Mouse (Mus musculus) cerebellum, adult 11 months (tissue): ENCODE data around the gene Vmn1r3.
"Not testable (repeated sequence)": the region's sequence is repeated elsewhere in the genome, so short reads cannot be mapped to it uniquely, and the experiment has no call there.

Source experiments
- DNase-seq: peaks from one replicate; pipeline ENCODE4 v3.0.0; 2022

Gene Vmn1r3

DNA sequence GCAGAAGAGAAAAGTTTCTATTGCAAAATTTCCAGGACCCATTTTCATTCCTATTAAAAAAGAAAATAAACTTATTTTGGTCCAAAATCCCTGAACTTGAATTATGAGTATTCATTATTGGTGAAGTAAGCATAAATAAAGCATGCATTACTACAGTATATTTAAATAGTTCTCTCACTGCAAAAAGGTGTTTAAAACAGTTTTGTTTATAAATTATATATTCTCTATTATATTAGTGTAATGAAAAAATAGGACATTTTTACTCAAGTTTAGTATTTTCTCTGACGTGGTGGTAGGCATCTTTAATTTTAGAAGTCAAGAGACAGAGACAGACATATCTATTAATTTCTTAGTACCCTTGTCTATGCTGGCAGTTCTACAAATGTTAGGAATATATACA is at the start of gene Vmn1r3:
Gene Vmn1r3, minus strand, starts transcription at position 101 of the 400 bp plus-strand sequence.
- DNase-seq: not testable (repeated sequence)

DNA sequence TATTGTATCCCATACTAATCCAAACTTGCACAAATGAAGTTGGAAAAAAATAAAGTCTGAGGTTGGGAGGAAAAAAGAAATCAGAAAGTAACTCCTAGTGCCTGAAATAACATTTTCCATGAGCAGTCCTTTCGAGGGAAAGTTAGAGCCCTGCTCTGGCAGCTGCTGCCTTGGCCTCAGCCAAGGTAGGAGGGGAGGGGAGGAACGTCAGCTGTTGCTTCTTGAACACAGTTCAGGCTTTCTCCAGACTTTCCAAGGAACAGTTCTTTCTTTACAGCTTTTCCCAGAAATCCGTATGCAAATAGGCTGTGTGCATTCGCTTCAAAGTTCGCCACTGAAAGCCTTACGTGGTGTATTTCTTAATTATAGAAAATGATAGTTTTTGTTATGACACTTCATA is 46.9 kb upstream of the Vmn1r3 start:
- DNase-seq: no peak

DNA sequence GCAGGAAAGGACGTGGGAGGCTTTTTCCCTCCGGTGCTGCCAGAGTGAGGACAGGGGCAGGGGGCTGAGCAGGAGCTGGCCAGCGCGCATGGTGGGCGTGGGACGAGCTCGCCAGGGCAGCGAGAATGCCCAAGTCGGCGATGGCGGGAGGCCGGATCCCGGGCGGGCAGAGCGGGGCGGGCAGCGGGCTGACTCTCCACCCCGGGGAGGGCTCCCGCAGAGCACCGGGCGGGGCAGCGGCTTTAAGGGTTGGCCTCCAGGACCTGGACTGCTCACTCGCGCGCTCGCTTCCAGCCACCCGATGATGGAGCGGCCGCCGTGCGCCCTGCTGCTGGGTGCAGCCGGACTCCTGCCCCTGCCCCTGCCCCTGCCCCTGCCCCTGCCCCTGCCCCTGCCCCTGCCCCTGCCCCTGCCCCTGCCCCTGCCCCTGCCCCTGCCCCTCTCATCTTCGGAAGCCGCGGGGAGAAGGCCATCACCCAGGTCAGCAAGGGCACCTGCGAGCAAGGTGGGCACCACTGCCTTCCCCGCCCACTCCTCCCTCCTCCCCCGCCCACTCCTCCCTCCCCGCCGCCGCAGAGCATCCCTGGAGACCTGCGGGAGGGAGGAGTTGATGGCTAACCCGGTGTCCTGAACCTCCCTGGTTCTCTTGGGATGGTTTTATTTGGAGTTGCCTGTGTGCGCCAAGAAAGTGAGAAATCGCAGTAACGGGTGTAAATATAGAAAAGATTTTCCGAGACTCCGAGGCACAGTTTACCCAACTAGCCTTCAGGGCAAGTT is 45.9 kb upstream of the Vmn1r3 start:
- DNase-seq: no peak

DNA sequence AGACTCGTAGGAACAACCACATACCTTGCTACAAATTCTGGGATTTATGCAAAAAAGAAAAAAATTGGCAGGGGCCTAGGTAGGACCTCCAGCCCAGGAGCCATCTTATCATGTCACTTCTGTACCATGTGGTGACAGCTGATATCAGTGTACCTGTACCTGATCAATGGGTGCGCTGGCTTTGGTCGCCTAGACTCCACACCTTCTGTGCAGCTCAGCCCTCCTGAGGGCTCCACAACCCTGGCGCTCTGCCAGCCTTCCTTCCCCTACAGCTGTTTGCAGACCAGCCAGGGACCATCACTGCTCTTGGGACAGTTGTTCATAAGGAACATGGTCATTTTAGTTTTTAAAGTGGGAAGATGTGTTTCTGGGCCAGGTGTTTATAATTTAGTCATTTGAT is 44.4 kb upstream of the Vmn1r3 start:
- no peak for DNase-seq

- no peak for DNase-seq
Observed at GRCm38 (mm10) chr4:3228476-3228875, 43.3 kb upstream of the Vmn1r3 start.

DNA sequence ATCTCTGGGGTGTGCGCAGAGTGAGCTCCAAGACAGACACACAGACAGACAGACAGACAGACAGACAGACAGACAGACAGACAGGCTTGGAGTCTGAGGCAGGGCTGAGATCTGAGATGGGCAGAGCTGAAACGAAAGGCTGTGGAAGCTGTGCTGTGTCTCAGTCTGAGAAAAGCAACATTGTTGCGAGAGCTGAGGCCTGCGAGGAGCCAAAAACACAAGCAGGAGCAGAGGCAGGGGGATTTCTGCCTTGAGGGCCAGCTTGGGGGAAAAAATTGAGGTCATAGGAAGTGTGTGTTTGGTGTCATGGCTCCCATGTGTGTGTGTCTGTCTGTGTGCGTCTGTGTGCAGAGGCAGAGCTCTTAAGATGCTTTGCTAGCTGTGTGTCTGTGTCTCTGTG is 42.6 kb upstream of the Vmn1r3 start:
- DNase-seq: no peak

GRCm38 (mm10) chr4:3226488-3226887 is 41.3 kb upstream of the Vmn1r3 start:
- DNase-seq: no peak

DNA sequence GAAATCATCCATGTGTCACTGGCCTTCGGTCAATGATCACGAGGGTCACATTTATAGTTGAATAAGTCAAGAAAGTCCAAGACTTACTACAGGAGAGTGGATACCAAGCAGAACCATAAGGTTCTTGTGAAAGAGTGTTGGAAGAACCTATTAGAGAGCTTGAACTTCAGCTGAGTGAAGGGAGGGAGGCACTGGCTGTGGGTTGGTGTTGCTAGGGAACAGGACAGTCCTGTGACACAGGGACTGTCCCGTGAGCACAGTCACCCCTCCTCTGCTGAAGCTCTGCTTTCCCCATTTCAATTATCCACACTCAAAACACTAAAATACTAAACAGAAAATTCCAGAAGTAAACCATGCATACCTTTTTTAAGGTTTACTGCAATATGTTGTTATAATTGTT is 40.3 kb upstream of the Vmn1r3 start:
- DNase-seq: not testable (repeated sequence)

DNA sequence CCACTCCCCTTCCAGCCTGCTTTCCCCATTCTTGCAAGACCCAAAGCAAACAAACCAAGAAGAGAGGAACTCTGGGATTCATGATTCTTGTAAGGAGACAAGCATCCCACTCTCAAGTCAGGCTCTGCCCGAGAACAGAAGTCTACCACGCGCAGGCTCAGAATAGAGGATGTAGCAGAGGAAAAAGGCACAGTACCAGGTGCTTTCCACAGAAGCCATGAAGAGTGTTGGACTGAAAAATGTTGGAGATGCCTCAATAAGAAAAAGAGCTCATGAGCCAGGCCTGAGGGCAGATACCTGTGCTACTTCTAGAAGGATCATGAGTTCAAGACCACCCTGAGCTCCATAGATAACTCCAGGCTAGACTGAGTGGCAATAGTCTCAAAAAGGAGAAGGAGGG is 39.7 kb upstream of the Vmn1r3 start:
- not testable (repeated sequence) for DNase-seq

DNA sequence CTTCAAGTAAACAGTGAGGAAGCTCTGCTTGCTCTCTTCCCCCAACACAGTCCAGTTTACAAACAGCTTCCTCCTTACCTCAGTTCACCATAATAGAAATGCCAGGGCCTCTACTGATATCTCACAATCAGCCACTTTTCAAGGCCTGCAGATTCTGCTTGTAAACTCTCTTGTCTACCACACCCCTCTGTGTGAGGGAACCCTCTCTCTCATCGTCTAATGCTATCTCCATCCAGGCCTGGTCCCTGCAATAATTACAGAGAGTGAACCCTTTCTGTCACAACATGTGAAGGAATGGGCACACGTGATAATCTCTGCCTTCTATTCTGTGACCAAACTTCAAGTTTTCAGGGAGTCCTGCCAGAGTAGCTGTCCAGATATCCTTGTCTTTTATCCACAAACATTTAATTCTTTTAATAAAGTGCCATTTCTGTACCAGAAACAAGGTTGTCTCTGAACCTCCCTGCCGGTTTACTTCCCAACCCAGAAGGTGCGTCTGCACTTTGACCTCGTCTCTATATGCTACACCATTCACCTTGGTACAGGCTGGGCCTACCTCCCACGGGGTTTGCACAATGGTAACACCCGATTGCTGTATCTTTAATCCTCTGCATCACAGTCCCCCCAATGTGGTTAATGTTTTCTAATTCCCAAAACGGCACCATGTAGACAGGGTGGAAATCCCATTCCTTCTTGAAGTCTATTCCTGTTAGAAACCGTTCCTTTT is 38.5 kb upstream of the Vmn1r3 start:
- not testable (repeated sequence) for DNase-seq

- DNase-seq: not testable (repeated sequence)
Observed at GRCm38 (mm10) chr4:3216382-3216781, 31.2 kb upstream of the Vmn1r3 start.

- DNase-seq: not testable (repeated sequence)
Observed at GRCm38 (mm10) chr4:3213349-3213748, 28.2 kb upstream of the Vmn1r3 start.

GRCm38 (mm10) chr4:3209643-3210217 is 24.6 kb upstream of the Vmn1r3 start:
- not testable (repeated sequence) for DNase-seq

GRCm38 (mm10) chr4:3176746-3177490 is 8.2 kb downstream of the Vmn1r3 start:
- not testable (repeated sequence) for DNase-seq

- not testable (repeated sequence) for DNase-seq
Observed at GRCm38 (mm10) chr4:3176195-3176594, 9.0 kb downstream of the Vmn1r3 start.

DNA sequence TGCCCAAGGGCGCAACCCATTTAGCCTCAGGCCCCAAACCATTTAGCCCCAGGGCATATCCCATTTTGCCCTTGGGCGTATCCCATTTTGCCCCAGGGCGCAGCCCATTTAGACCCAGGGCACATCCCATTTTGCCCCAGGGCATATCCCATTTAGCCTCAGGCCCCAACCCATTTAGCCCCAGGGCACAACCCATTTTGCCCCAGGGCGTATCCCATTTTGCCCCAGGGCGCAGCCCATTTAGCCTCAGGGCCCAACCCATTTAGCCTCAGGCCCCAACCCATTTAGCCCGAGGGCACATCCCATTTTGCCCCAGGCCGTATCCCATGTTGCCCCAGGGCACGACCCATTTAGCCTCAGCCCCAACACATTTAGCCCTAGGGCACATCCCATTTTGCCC is 9.4 kb downstream of the Vmn1r3 start:
- DNase-seq: not testable (repeated sequence)

GRCm38 (mm10) chr4:3174586-3174985 is 10.6 kb downstream of the Vmn1r3 start:
- not testable (repeated sequence) for DNase-seq

GRCm38 (mm10) chr4:3167020-3167419 is 18.1 kb downstream of the Vmn1r3 start, which contains the start of gene Vmn1r2:
TSS of gene Vmn1r2 (plus strand) at chr4:3167320.
- not testable (repeated sequence) for DNase-seq

GRCm38 (mm10) chr4:3165046-3165445 is 20.1 kb downstream of the Vmn1r3 start:
- no peak for DNase-seq

DNA sequence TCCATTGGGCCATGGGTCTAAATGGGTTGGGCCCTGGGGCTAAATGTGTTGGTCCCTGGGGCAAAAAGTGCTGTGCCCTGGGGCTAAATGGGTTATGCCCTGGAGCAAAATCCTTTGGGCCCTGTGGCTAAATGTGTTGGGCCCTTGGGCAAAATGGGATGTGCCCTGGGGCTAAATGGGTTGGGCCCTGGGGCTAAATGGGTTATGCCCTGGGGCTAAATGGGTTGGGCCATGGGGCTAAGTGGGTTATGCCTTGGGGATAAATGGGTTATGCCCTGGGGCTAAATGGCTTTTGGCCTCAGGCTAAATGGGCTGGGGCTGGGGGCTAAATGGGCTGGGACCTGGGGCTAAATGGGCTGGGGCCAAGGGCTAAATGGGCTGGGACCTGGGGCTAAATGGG is 20.7 kb downstream of the Vmn1r3 start:
- not testable (repeated sequence) for DNase-seq

DNA sequence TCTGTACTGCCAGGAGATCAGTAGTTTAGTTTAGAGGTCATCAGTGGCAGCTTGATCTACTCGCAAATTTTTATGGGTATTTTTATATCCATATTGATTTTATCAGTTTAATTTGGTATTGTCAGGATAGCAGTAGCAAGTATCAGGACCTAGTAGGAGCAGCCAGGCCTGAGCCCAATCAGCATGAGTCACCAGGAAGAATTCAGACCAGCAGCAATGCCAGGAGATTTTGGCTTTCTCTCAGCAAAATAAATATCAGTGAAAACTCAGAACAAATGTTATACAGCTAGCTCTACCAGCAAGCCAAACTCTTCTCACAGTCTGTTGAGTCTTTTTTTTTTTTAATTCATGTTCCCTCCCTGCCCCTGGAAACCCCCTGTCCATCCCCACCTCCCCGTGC is 31.8 kb downstream of the Vmn1r3 start:
- DNase-seq: not testable (repeated sequence)

- not testable (repeated sequence) for DNase-seq
Observed at GRCm38 (mm10) chr4:3147926-3148325, 37.2 kb downstream of the Vmn1r3 start.
